Mouse (Mus musculus) forebrain, embryonic 10.5 days (tissue): Measurements from ENCODE around the gene Ror1. TPM values are rescaled to one million over a fixed set of nuclear protein-coding genes. Genes with fewer than 3 reads are reported as not detected.

Source experiments
- DNase-seq: peaks from one replicate; pipeline ENCODE4 v3.0.0-alpha.2; 2017; ENCODE audit warnings: low spot score; ENCODE audit errors: extremely low spot score
- H3K27ac ChIP-seq: fragments of 300-500 bp; sonication (generic); 2 replicates; pipeline ENCODE4 v1.5.1; 2016; ENCODE audit warnings: mild to moderate bottlenecking
- H3K27me3 ChIP-seq: fragments of 300-500 bp; sonication (generic); 2 replicates; pipeline ENCODE4 v1.6.1; 2016; ENCODE audit warnings: mild to moderate bottlenecking; ENCODE audit not compliant: poor library complexity, severe bottlenecking
- H3K36me3 ChIP-seq: fragments of 300-500 bp; sonication (generic); replicated peaks from 2 replicates; pipeline ENCODE4 v1.6.1; 2016; ENCODE audit warnings: mild to moderate bottlenecking, moderate library complexity
- H3K4me1 ChIP-seq: fragments of 300-500 bp; sonication (generic); 2 replicates; pipeline ENCODE4 v1.6.1; 2016
- H3K4me3 ChIP-seq: fragments of 300-500 bp; sonication (generic); 2 replicates; pipeline ENCODE4 v1.5.1; 2016; ENCODE audit warnings: mild to moderate bottlenecking, moderate library complexity
- H3K9me3 ChIP-seq: fragments of 300-500 bp; sonication (generic); 2 replicates; pipeline ENCODE4 v1.6.1; 2016; ENCODE audit warnings: mild to moderate bottlenecking, moderate library complexity
- WGBS: fragments of 180-500 bp; shearing (Covaris S2); methylation state at CpG from one replicate; pipeline ENCODE4 v1.1.7; 2016; 5-methylcytosine and 5-hydroxymethylcytosine counted together
- polyA plus RNA-seq: library from polyadenylated mRNA; unstranded; fragments of >200 nt; fragmentation: Nextera tagmentation; extraction: Ambion mirVana; gene quantifications from 2 replicates; pipeline ENCODE4 v1.2.1, GENCODE M21; 2016

Ror1 gene
- polyA plus RNA-seq, 1 experiment from 2014 or later, result 7.0 TPM

DNA sequence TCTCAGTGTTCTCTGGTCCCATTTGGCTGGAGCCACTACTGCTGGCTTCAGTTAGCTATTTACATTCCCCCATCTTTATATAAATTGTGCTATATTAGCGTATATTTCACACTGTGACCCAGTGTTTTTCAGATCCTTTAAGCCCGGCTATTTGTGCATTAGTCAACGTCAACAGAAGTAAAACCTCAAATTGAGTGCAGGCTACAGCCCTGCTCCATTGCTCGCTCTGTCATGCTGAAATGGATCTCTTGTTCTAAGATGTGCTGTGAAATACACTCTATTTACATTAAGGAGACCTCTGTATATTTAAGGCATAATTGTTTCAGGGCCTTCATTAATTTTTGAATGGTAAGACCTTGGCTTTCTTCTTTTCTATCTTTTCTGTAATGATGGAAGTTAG, 192.2 kb downstream of the Ror1 start:
- DNase-seq, result no peak
- WGBS, result 87% methylated on average over 4 of the region's 4 CpGs
- H3K4me3 ChIP-seq, result no peak overlapping the region
- no peak overlapping the region for H3K27ac ChIP-seq
- no peaks in the 10 kb centered on the region for H3K27me3 ChIP-seq
- H3K9me3 ChIP-seq, result no peaks in the 10 kb centered on the region
- H3K36me3 ChIP-seq, result no peaks in the 10 kb centered on the region
- no peaks in the 10 kb centered on the region for H3K4me1 ChIP-seq

DNA sequence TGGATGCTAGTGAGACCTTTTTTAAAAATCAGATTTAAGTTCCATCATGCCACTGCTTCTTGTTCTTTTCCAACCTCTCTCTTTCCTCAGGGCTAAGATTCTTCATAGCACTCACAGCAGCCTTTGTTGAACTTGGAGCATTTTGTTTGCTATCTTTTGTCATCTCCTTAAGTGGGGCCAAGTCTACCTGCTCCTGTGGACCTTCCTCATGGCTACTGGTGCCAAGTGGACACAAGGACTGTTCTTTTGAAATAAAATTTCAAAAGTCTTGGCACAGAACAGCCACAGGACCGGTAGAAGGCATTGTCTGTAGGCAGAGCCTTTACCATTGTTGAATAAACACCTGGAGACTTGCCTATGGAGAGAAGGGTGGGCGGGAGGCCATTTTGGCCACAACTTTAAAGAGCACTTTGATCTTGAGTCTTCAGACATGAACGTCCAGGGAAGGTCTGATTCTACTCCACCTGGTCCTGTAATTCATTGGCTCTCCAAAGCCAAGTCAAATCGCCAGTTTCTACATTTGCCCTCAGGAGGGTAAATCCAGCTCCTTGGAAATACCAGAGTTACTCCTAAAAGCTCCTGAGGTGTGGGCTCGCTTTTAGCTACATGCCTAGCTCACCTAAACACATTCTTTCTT, 195.5 kb downstream of the Ror1 start:
- H3K9me3 ChIP-seq, result no peaks in the 10 kb centered on the region
- H3K4me3 ChIP-seq, result no peak overlapping the region
- WGBS, result 89% methylated on average over 5 of the region's 5 CpGs
- DNase-seq, result peak; percentile 11
- no peaks in the 10 kb centered on the region for H3K27me3 ChIP-seq
- H3K27ac ChIP-seq, result no peak overlapping the region
- no peaks in the 10 kb centered on the region for H3K36me3 ChIP-seq
- no peaks in the 10 kb centered on the region for H3K4me1 ChIP-seq

DNA sequence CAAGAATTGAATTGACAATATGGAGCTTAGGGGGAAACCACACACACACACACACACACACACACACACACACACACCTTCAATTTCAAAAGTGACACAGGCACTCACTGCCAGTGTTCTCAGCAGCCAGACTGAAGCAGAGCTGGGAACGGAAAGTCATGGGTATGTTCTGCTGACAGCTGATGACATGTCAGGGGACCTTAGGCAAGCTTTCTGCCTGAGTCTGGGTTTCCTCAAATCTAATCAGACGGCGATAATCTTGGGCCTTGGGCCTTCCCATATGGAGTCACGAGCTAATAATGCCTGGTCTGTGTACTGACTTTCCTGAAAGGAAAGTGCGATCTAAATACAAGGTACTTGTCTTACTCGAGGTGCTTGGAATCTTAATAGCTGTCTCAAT, 202.1 kb downstream of the Ror1 start:
- no peak for DNase-seq
- Histone ChIP-seq H3K27ac (no peak overlapping the region), H3K27me3 (no peaks in the 10 kb centered on the region), H3K4me3 (no peak overlapping the region), H3K9me3 (no peaks in the 10 kb centered on the region), H3K36me3 (no peaks in the 10 kb centered on the region), H3K4me1 (peaks cover 9% of the 10 kb centered on the region)
- WGBS, result 86% methylated on average over 6 of the region's 6 CpGs

DNA sequence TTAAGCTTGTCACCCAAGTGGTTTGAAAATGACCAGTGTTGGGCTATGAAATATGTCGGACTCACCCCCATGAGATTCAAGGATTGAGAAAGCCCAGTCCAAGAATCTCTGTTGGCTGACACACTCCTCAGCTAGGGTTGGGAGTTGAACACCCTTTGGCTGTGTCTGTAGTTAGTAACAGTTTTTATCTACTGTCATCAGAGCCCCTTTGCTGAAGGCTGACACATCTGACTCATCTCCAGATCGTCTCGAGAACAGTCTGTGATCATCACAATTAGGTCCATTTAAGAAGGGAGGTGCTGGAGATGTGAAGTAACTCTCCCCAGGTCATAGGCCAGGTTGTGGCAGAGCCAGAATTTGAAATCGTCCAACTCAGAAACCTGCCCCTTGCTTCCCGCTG, 203.0 kb downstream of the Ror1 start:
- H3K27me3 ChIP-seq, result no peaks in the 10 kb centered on the region
- H3K9me3 ChIP-seq, result no peaks in the 10 kb centered on the region
- H3K4me1 ChIP-seq, result peaks cover 9% of the 10 kb centered on the region
- no peak for DNase-seq
- WGBS, result 89% methylated on average over 5 of the region's 5 CpGs
- H3K36me3 ChIP-seq, result no peaks in the 10 kb centered on the region
- H3K4me3 ChIP-seq, result no peak overlapping the region
- H3K27ac ChIP-seq, result no peak overlapping the region

DNA sequence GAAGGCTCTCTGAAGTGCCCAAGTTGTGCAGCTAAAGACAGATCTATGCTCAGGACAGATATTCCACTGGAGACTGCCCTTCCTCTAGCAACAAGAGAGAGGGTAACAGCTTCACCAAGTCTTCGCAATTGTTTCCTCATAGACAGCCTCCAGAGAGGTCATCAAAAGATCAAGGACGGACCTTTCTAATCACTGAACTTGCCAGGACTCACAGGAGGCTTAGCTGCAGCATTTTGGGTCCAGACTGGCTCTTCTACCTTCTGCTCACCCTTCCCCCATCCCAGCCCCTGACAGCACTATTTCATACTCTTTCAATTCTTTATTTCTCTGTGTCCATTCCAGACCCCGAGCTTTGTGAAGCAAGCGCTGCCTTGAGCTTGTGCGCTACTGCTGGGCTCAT, 204.6 kb downstream of the Ror1 start:
- Histone ChIP-seq H3K4me3 (no peak overlapping the region), H3K9me3 (no peaks in the 10 kb centered on the region), H3K36me3 (no peaks in the 10 kb centered on the region), H3K27ac (no peak overlapping the region), H3K4me1 (peaks cover 9% of the 10 kb centered on the region), H3K27me3 (no peaks in the 10 kb centered on the region)
- 93% methylated on average over 5 of the region's 5 CpGs for WGBS
- DNase-seq, result no peak

DNA sequence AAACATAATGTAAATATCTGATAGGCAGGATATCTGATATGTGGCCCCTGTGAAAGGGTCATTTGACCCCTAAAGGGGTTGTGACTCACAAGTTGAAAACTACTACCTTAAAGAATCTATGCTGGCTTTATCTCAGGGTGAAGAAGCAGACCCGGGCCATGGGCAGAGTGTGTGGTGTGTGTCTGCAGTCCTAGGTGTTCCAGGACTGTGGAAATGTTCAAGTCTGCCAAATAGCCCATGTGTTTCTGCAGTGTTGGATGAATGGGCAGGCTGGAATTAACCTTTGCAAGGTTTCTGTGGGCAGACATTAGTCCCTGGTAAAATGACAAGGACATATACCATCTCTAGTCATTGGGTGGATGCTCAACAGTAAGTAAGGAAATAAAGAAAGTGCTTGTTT, 205.8 kb downstream of the Ror1 start:
- 91% methylated on average over 1 of the region's 1 CpGs for WGBS
- Histone ChIP-seq H3K4me1 (peaks cover 9% of the 10 kb centered on the region), H3K36me3 (no peaks in the 10 kb centered on the region), H3K4me3 (no peak overlapping the region), H3K27me3 (no peaks in the 10 kb centered on the region), H3K9me3 (no peaks in the 10 kb centered on the region), H3K27ac (no peak overlapping the region)
- no peak for DNase-seq

DNA sequence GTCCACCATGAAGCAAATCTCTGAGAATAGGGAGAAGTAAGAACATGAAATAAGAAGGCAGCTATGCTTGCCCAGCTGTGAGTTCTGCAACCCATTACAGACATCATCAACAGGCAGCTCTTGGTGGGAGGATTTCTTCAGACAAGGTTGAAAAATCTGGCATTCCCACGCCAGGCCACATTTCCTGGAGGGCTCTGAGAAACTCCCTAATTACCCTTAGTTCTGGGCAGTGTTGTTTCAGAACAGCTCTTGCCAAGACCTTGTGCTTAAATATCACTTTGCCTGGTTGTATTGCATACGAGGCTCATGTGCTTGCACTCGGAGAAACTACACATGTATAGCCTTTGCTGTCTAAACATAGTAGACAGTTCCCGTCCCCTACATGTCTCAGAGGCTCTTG, 211.8 kb downstream of the Ror1 start:
- H3K36me3 ChIP-seq, result no peaks in the 10 kb centered on the region
- no peak for DNase-seq
- no peak overlapping the region for H3K4me3 ChIP-seq
- H3K27ac ChIP-seq, result no peak overlapping the region
- H3K4me1 ChIP-seq, result no peaks in the 10 kb centered on the region
- 85% methylated on average over 4 of the region's 4 CpGs for WGBS
- no peaks in the 10 kb centered on the region for H3K27me3 ChIP-seq
- no peaks in the 10 kb centered on the region for H3K9me3 ChIP-seq

DNA sequence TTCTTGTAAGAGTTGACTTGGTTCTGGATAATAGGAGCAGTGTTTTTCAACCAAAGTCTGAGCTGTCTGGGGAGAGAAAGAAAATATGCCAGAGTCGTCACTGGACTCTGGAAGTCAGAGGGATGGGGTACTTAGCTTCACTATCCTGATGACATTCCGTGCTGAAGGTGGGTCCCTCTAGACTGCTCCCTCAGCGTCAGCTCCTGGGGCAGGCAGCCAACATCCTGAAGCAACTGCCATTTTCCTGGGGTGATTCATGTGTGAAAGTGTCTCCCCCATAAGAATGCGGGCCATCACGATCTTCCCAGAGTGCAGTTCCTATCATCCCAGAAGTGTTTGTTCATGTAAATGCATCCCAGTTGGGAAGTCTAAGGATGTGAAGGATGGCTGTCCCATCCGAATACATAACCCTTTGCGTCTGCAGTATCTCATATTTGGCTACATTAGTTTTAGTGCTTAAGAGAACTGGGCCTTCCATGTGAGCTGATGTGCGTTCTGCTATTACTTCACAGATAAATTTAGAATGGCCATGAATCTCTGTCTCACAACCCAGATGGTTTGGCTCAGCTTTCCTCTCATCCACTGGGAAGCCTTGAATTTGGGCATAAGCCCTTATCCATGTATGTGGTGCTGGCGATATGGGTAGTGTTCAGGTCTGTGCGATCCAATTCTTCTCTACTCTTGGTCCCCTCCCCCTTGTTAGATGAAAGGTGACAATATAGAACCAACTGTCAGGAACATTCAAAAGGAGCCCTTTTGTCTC, 216.4 kb downstream of the Ror1 start:
- 91% methylated on average over 10 of the region's 10 CpGs for WGBS
- no peaks in the 10 kb centered on the region for H3K27me3 ChIP-seq
- no peaks in the 10 kb centered on the region for H3K9me3 ChIP-seq

DNA sequence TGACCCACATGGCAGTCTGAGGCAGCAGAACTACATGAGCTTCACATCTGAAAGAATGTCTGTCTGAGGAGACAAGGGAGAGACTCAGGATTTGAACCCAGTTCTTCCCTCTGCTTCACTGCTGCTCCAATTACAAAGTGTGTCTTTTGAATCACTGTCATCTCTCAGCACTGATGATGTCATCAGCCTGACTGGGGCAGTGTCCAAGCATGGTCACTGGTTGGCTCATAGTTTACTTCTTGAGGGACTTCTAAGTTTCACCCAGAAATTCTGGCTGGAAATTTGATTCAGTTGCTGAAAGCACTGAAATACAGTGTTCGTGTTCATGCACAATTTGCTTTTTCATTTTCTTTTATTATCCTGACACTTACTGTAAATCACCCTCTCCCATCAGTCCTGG, 219.5 kb downstream of the Ror1 start:
- Histone ChIP-seq H3K27ac (no peak overlapping the region), H3K4me1 (no peaks in the 10 kb centered on the region), H3K27me3 (no peaks in the 10 kb centered on the region), H3K9me3 (peaks cover 3% of the 10 kb centered on the region; the same call in 1 of the 2 replicates), H3K4me3 (no peak overlapping the region), H3K36me3 (no peaks in the 10 kb centered on the region)
- DNase-seq, result no peak
- 84% methylated on average over 1 of the region's 1 CpGs for WGBS

More for the DNA sequence above, 216.4 kb downstream of the Ror1 start:
- H3K27ac ChIP-seq, result no peak overlapping the region
- no peaks in the 10 kb centered on the region for H3K4me1 ChIP-seq
- no peak overlapping the region for H3K4me3 ChIP-seq
- H3K36me3 ChIP-seq, result no peaks in the 10 kb centered on the region
- no peak for DNase-seq

DNA sequence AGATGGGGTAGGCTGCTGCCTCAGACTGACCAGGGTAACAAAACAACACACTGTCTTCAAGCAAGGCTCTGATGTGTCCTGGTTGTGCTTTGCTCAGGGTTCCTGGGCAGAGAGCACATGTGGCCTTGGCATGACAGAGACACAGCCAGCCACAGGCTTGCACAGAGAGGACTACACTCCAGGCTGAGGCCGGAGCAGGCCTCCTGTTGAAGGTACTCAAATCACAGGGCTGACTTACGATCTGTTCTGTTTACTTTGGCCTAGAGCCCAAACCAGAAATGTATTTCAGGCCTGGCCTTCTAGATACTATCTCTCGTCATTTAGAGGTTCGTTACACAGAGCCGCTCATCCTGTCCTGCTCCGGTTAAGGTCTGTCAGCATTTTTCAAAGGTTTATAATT, 226.2 kb downstream of the Ror1 start:
- H3K9me3 ChIP-seq, result peaks cover 3% of the 10 kb centered on the region; the same call in 1 of the 2 replicates
- no peaks in the 10 kb centered on the region for H3K27me3 ChIP-seq
- WGBS, result 90% methylated on average over 6 of the region's 6 CpGs
- peak overlapping the region; percentile 48; the same call in 1 of the 2 replicates for H3K27ac ChIP-seq
- H3K4me1 ChIP-seq, result peaks cover 7% of the 10 kb centered on the region
- no peak for DNase-seq
- no peaks in the 10 kb centered on the region for H3K36me3 ChIP-seq
- no peak overlapping the region for H3K4me3 ChIP-seq

DNA sequence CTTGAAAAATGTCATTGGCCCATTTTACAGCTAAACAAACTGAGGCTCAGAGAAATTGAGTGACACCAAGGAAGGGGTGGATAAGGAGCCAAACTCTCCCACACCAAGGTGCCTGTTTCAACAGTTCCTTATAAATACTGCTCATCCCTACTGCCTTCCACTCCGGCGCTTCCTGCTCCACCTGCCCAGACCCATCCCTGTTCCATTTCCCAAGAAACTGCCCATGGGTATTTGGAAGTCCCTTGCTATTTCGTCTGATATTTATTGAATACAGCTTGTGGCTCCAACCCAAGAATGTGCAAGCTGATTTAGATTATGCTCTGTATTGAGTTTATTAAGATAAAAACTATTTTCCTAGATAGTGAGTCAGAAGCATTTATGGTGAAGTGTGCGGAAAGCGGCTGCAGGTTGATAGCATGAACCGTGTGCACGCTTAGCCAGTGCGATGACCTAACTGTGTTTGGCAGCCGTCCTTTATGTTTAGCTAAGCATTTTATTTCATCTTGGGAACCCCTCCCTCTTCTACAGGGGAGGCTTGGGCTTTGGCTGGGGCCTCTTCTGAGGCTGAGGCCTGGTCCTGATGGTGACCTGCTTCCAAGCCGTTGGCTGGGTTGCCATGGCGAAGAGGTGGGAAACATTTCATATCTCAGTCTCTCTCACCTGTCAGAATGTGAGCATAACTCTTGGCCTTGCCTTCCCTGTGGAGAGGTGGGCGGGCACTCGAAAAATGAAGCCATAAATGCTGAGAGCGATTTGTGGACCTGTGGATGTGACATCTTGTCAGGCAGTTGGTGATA, 229.3 kb downstream of the Ror1 start:
- H3K27ac ChIP-seq, result no peak overlapping the region
- H3K36me3 ChIP-seq, result no peaks in the 10 kb centered on the region
- no peaks in the 10 kb centered on the region for H3K9me3 ChIP-seq
- peaks cover 11% of the 10 kb centered on the region for H3K4me1 ChIP-seq
- 91% methylated on average over 14 of the region's 14 CpGs for WGBS
- no peak overlapping the region for H3K4me3 ChIP-seq
- no peak for DNase-seq
- no peaks in the 10 kb centered on the region for H3K27me3 ChIP-seq

DNA sequence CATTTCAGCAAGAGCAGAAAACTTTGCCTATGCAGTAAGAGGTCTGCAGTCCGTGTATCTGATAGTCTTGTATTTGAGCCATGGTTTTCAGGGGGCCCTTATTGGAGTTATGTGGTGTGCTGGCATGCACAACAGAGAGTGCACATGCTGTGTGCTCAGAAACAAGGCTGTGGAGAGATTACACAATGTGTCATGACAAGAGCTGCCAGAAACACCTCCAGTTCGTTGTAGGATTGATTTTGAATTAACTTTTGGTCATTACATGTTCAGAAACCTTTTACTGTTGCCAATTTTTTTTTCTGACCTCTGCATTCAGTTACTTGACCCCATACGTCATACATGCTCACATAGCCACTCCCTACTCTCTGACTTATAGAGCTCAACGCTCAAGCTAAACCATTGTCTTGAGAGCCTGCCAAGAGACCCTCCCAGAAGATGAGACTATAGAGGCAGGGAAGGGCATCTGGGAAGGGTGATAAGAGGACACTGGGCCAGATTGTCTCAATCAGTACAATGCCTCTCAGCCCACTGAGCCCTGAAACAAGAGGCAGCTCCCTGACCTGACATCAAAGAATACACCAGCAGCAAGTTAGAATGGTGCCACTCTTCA, 232.9 kb downstream of the Ror1 start:
- Histone ChIP-seq H3K4me3 (no peak overlapping the region), H3K27me3 (peaks cover 25% of the 10 kb centered on the region), H3K9me3 (no peaks in the 10 kb centered on the region), H3K36me3 (no peaks in the 10 kb centered on the region), H3K4me1 (0 out of 2 replicates have a peak, but pooled peaks cover 6% of the 10 kb centered on the region), H3K27ac (no peak overlapping the region)
- no peak for DNase-seq
- WGBS, result 72% methylated on average over 4 of the region's 4 CpGs
